Mouse (Mus musculus) olfactory bulb, adult 2 months (tissue): ENCODE measurements at regions not wholly inside any gene's neighbourhood (a gene's known extent, or its start where the extent isn't known, plus 50 kb on each side); places are given as distances from the start of the nearest gene placed in this dataset.

Experiments
- CTCF ChIP-seq: fragments of 200-500 bp; IDR thresholded peaks from 2 replicates; pipeline ENCODE4 v1.5.1; 2012; ENCODE audit warnings: low read depth, mild to moderate bottlenecking, low read length, moderate library complexity; ENCODE audit not compliant: insufficient read depth
- POLR2A ChIP-seq: fragments of 200-500 bp; IDR thresholded peaks from 2 replicates; pipeline ENCODE4 v1.6.1; 2012; ENCODE audit warnings: mild to moderate bottlenecking, low read depth, low read length, moderate library complexity; ENCODE audit not compliant: insufficient read depth

GRCm38 (mm10) chr13:97831839-97832238 lies 71.4 kb upstream of the Gm10260 start:
- TF ChIP-seq CTCF, result no peak
- no peak for TF ChIP-seq POLR2A
